Mouse (Mus musculus): ENCODE results near the gene Tmem101. TPM values are rescaled to one million over a fixed set of nuclear protein-coding genes. Genes with fewer than 3 reads are reported as not detected.

Tmem101 gene
- total RNA-seq (2017): 7.2 and 13.6 TPM in 2 replicates

DNA sequence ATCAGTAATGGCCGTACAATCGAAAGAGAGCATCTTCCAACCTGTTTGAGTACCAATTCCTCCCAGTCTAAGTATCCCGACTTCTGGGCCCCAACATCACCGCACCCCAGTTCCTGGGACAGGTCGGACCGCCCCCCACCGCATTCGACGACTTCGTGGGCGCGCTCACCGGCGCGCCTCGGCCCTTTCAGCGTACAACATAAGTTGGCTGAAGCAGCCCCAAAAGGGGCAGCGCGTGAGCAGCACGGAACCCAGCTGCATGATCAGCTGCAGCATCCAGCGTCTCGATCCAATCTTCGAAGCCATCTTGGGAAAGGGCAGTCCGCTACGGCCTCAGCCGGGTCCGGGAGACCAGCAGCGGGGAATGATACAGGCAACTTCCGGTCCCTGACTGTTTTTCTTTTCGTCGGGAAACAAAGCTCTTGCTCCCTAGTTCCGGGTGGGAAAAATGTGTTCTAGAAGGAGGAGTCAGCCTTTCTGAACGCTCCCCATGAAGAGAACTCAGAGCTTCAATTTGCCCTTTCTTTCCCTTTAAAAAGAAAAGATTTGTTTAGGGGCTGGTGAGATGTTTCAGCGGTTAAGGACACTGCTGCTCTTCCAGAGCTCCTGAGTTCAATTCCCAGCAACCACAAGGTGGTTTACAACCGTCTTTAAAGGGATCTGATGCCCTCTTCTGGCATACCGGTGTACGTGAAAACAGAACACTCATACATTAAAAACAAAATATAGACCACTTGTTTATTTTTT is at the start of gene Tmem101:
Gene Tmem101 (minus strand): TSS at position 366 of the 747 bp plus-strand sequence.
- ATAC-seq (ENCODE audit: extremely low read depth, insufficient number of reproducible peaks, low FRiP score, poor library complexity, severe bottlenecking): peak; percentile 76

GRCm38 (mm10) chr11:102201408-102201821 is 45.2 kb upstream of the Tmem101 start:
- no peak for ATAC-seq (ENCODE audit: extremely low read depth, insufficient number of reproducible peaks, low FRiP score, poor library complexity, severe bottlenecking)

DNA sequence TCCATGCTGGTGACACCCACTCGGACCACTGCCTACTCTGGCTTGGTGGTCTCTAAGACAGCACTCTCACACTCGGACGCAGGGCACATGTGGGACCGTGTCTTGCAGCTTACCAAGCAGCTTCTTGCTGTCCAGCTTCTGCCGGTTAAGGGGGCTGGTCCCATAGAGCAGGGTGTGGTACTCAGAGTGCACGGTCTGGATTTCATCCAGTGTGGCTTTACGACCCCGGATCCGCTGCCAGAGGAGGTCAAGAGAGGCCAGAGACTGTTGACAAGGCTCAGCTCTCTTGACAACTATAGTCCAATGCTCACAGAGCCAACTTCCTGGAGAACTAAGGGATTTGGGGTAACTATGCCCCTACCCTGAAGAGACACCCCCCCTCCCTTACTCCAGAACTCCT is 43.7 kb upstream of the Tmem101 start:
- no peak for ATAC-seq (ENCODE audit: extremely low read depth, insufficient number of reproducible peaks, low FRiP score, poor library complexity, severe bottlenecking)

- no peak for ATAC-seq (ENCODE audit: extremely low read depth, insufficient number of reproducible peaks, low FRiP score, poor library complexity, severe bottlenecking)
Measured at GRCm38 (mm10) chr11:102198245-102198644, 42.0 kb upstream of the Tmem101 start.

GRCm38 (mm10) chr11:102196018-102196797 is 40.0 kb upstream of the Tmem101 start:
- no peak for ATAC-seq (ENCODE audit: extremely low read depth, insufficient number of reproducible peaks, low FRiP score, poor library complexity, severe bottlenecking)

GRCm38 (mm10) chr11:102193657-102194440 is 37.6 kb upstream of the Tmem101 start:
- no peak for ATAC-seq (ENCODE audit: extremely low read depth, insufficient number of reproducible peaks, low FRiP score, poor library complexity, severe bottlenecking)

- ATAC-seq (ENCODE audit: extremely low read depth, insufficient number of reproducible peaks, low FRiP score, poor library complexity, severe bottlenecking): no peak
Measured at GRCm38 (mm10) chr11:102190848-102191247, 34.6 kb upstream of the Tmem101 start.

GRCm38 (mm10) chr11:102189461-102190436 is 33.5 kb upstream of the Tmem101 start, which contains the start of gene G6pc3:
Gene G6pc3, plus strand, starts transcription at chr11:102189620.
- ATAC-seq (ENCODE audit: extremely low read depth, insufficient number of reproducible peaks, low FRiP score, poor library complexity, severe bottlenecking): peak; percentile 81

DNA sequence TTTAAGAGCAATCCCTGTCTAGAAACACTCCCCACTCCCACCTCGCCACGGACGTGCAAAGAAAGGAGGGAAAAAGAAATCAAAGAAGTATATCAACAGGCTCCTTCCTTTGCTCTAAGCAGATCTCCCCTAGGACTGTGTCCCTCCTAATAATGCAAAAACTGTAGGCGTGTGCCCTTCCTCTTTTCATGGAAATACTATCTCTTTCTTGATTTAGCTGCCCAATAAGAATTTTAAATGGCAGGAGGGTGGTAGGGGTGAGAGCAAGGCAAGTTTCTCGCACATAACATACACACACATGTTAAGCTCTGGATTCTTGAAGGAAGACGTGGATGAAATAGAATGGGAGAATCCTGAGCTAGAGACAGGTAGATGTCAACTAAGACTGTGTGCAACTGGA is 32.8 kb upstream of the Tmem101 start:
- no peak for ATAC-seq (ENCODE audit: extremely low read depth, insufficient number of reproducible peaks, low FRiP score, poor library complexity, severe bottlenecking)

- ATAC-seq (ENCODE audit: extremely low read depth, insufficient number of reproducible peaks, low FRiP score, poor library complexity, severe bottlenecking): no peak
Measured at GRCm38 (mm10) chr11:102186235-102186634, 30.0 kb upstream of the Tmem101 start.

DNA sequence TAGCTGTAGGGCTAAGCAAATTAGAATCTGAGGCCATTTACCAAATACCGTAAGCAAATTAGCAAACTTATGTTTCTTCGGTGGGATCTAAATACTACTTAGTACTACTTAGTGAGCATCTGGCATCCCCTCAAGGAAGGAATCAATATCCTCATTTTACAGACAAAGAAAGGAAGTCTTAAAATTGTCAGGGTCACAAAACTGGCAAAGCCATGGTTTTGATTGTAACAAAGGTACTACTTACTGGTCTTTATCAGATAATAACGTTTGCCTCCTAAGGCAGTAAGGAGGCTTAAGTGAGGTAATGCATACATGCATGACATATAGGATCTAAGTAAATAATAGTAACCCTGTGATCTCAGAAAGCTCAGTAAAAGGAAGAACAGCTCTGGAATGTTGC is 29.5 kb upstream of the Tmem101 start:
- no peak for ATAC-seq (ENCODE audit: extremely low read depth, insufficient number of reproducible peaks, low FRiP score, poor library complexity, severe bottlenecking)

GRCm38 (mm10) chr11:102184646-102185495 is 28.7 kb upstream of the Tmem101 start, which contains the start of gene Lsm12:
Gene Lsm12, minus strand, starts transcription at chr11:102185296.
- ATAC-seq (ENCODE audit: extremely low read depth, insufficient number of reproducible peaks, low FRiP score, poor library complexity, severe bottlenecking): peak; percentile 63

DNA sequence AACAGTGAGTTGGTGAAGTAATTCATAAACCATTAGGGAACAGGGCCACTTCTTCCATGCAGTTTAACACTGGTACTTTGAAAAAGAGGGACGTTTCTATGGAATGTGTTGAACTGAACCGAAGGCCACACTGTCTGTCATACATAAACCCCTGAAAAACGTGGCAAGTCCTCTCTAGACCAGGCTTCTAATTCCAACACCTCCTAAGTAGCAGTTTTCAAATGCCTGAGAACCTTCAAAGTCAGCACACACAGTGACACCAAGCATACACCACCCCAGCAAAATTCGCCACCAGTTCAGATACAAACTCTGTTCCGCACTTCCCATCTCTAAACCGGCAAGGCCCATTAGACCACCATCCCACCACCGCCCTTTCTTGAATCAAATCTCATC is 28.0 kb upstream of the Tmem101 start:
- no peak for ATAC-seq (ENCODE audit: extremely low read depth, insufficient number of reproducible peaks, low FRiP score, poor library complexity, severe bottlenecking)

GRCm38 (mm10) chr11:102179836-102180235 is 23.6 kb upstream of the Tmem101 start:
- ATAC-seq (ENCODE audit: extremely low read depth, insufficient number of reproducible peaks, low FRiP score, poor library complexity, severe bottlenecking): no peak

DNA sequence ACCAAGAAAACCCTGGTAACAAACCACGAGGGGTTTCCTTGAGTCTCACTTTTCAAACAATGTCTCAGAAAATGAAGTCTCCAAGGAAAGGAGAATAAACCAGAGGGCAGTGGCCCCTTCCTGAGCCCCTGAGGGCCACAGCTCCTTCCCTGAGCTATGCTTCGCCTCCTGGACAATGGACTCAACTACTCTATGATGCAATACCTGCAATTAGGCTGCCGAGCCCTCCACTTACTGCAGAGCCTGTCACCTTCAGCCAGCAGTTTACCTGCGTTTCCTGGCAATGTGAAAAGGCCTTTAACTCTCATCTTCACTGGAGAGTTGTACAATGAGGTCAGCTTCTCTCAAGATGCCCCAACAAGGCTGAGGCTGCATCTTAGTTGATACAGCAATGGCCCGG is 12.5 kb upstream of the Tmem101 start:
- no peak for ATAC-seq (ENCODE audit: extremely low read depth, insufficient number of reproducible peaks, low FRiP score, poor library complexity, severe bottlenecking)

DNA sequence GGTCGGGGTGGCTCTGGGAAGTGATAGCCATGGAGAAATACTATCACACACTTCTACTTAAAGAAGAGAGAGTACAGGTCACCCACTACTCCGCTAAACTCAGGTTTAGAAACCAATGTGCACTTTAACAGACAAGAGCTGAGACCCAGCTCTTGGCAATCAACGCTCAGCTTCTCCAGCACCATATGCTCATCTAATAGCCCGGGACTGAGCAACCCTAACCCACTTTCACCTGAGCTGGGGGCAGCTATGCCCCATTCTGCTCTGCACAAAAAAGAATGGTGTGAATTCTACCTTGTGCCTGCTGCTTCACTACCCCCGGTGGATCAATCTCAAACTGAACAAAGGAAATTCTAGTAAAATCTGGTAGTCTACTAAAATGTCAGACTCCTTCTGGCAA is 11.3 kb upstream of the Tmem101 start:
- ATAC-seq (ENCODE audit: extremely low read depth, insufficient number of reproducible peaks, low FRiP score, poor library complexity, severe bottlenecking): no peak

- ATAC-seq (ENCODE audit: extremely low read depth, insufficient number of reproducible peaks, low FRiP score, poor library complexity, severe bottlenecking): no peak
Measured at GRCm38 (mm10) chr11:102165971-102166722, 9.9 kb upstream of the Tmem101 start.
